Mouse (Mus musculus) heart, postnatal 0 days (tissue): ENCODE measurements around the gene Osbpl9.

Source experiments
- CTCF ChIP-seq: IDR thresholded peaks from 2 replicates; pipeline ENCODE4 v1.5.1; 2016; ENCODE audit warnings: antibody characterized with exemption, control low read depth, low read depth
- EP300 ChIP-seq: IDR thresholded peaks from 2 replicates; pipeline ENCODE4 v1.6.1; 2016; ENCODE audit warnings: antibody characterized with exemption, low read depth

DNA sequence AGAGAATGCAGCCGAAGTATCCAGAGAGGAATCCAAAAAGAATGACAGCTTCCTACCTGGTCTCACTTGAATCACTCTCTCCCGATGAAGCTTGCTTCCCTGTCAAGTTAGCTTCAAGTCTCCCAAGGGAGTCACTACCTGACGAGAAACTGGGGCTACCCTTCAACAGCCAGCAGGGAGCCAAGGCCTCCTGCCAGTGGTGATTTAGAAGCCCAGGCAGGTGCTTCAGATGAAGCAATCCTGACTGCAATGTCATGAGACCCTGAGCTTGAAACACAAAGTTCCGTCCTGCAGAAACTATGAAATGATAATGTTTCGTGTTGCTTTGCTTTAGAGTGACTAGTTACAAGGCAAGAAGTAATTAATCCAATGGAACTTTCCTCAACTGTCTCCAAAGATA is 8.2 kb downstream of the Osbpl9 start:
- TF ChIP-seq CTCF (no peak), EP300 (no peak)
